Mouse (Mus musculus): ENCODE measurements around the gene Vmn1r113. TPM values are rescaled to one million over a fixed set of nuclear protein-coding genes. Genes with fewer than 3 reads are reported as not detected.
"Not testable (repeated sequence)": the region's sequence is repeated elsewhere in the genome, so short reads cannot be mapped to it uniquely, and the experiment has no call there.

Gene Vmn1r113
- not detected in 2 replicates for polyA plus RNA-seq (2015; fragmentation: Nextera tagmentation; extraction: Ambion mirVana)

GRCm38 (mm10) chr7:20786985-20787384, at the start of gene Vmn1r113:
Gene Vmn1r113 (plus strand): TSS chr7:20787285.
- DNase-seq (ENCODE audit: low spot score): not testable (repeated sequence)

DNA sequence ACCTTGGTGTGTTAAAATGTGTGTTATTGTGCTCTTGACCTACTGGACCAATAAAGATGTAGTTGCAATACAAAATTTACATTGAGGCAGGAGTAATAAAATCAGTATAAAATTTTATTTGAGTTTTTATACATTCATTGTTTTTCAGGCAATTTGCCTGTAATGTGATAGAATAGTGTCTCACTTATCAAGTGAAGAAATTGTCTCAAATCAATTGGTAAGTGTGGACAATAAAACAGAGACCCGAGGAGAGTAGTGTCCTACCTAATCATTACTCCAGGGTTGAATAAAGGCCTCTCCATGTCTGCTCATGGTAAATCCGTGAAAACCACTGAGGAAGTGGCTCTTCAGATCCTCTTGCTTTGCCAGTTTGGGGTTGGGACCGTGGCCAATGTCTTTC, 16.2 kb upstream of the Vmn1r113 start, which contains the start of gene Vmn1r112:
Gene Vmn1r112 (plus strand): TSS at position 301 of the 400 bp plus-strand sequence.
- not testable (repeated sequence) for DNase-seq (ENCODE audit: low spot score)

DNA sequence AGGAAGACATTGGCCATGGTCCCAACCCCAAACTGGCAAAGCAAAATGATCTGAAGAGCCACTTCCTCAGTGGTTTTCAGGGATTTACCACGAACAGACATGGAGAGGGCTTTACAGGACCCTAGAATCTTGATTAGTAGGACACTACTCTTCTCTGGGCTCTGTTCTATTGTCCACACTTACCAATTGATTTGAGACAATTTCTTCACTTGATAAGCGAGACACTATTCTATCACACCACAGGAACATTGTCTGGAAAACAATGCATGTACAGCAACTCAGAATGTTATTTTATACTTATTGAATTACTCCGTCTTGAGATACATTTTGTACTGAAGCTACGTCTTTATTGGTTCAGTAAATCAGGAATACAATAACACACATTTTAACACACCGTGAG, 25.0 kb downstream of the Vmn1r113 start, which contains the start of gene Vmn1r114:
Gene Vmn1r114 (minus strand): TSS at position 101 of the 400 bp plus-strand sequence.
- not testable (repeated sequence) for DNase-seq (ENCODE audit: low spot score)

Other genes starting within 250 kb of the Vmn1r113 start
- gene Gm5726, start 241.5 kb upstream of the Vmn1r113 start, polyA plus RNA-seq (2015; fragmentation: Nextera tagmentation; extraction: Ambion mirVana): not detected in 2 replicates
- not detected in 2 replicates for gene Gm4141, start 211.0 kb upstream of the Vmn1r113 start, polyA plus RNA-seq (2015; fragmentation: Nextera tagmentation; extraction: Ambion mirVana)
- not detected in 2 replicates for gene Gm4513, start 188.3 kb upstream of the Vmn1r113 start, polyA plus RNA-seq (2015; fragmentation: Nextera tagmentation; extraction: Ambion mirVana)
- not detected in 2 replicates for gene Vmn1r107, start 118.4 kb upstream of the Vmn1r113 start, polyA plus RNA-seq (2015; fragmentation: Nextera tagmentation; extraction: Ambion mirVana)
- gene Vmn1r111, start 84.1 kb upstream of the Vmn1r113 start, polyA plus RNA-seq (2015; fragmentation: Nextera tagmentation; extraction: Ambion mirVana): not detected in 2 replicates
- gene Gm10668, start 56.7 kb upstream of the Vmn1r113 start, polyA plus RNA-seq (2015; fragmentation: Nextera tagmentation; extraction: Ambion mirVana): not detected in 2 replicates
- gene Vmn1r112, start 16.1 kb upstream of the Vmn1r113 start, polyA plus RNA-seq (2015; fragmentation: Nextera tagmentation; extraction: Ambion mirVana): not detected in 2 replicates
- not detected in 2 replicates for gene Vmn1r114, start 24.9 kb downstream of the Vmn1r113 start, polyA plus RNA-seq (2015; fragmentation: Nextera tagmentation; extraction: Ambion mirVana)
- gene Vmn1r115, start 57.7 kb downstream of the Vmn1r113 start, polyA plus RNA-seq (2015; fragmentation: Nextera tagmentation; extraction: Ambion mirVana): not detected in 2 replicates
- not detected in 2 replicates for gene Vmn1r116, start 85.0 kb downstream of the Vmn1r113 start, polyA plus RNA-seq (2015; fragmentation: Nextera tagmentation; extraction: Ambion mirVana)
- gene Vmn1r117, start 96.8 kb downstream of the Vmn1r113 start, polyA plus RNA-seq (2015; fragmentation: Nextera tagmentation; extraction: Ambion mirVana): not detected in 2 replicates
- gene Vmn1r118, start 125.1 kb downstream of the Vmn1r113 start, polyA plus RNA-seq (2015; fragmentation: Nextera tagmentation; extraction: Ambion mirVana): not detected in 2 replicates
- not detected in 2 replicates for gene Vmn1r119, start 225.2 kb downstream of the Vmn1r113 start, polyA plus RNA-seq (2015; fragmentation: Nextera tagmentation; extraction: Ambion mirVana)